Mouse (Mus musculus) erythroblast, embryonic 14.5 days (primary cell): ENCODE measurements around the gene Fry.

Source experiments
- GATA1 ChIP-seq: IDR thresholded peaks from 2 replicates; pipeline ENCODE4 v1.6.1; 2012; ENCODE audit warnings: low read length, inconsistent platforms, mixed read lengths
- TAL1 ChIP-seq: IDR thresholded peaks from 3 replicates; pipeline ENCODE4 v1.6.1; 2012; ENCODE audit warnings: low read length, inconsistent platforms, mixed read lengths

DNA sequence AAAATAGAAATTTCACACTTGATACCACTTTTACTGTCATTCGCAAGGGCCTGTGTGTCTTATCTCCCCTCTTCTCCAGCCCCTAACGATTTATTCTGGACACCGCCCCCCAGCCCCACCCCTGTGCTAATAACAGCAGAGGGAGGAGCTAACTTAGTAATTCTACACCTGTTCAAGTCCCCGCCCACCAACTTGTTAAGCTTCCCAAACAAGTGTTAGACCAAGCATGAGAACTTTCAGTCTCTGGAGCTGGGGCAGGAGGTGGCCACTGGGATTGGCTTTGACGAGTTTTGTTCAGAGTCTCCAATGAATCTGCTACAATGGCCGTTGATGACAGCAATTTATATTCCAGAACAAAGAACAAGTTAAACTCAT lies 77.8 kb downstream of the Fry start:
- TF ChIP-seq GATA1 (no peak), TAL1 (no peak)
